Mouse (Mus musculus): ENCODE data around the gene Olfr1410.

Gene Olfr1410

GRCm38 (mm10) chr1:92605482-92605881 lies at the start of gene Olfr1410:
TSS of gene Olfr1410 (plus strand) at chr1:92605782.
- no peak for DNase-seq (ENCODE audit: low spot score)

GRCm38 (mm10) chr1:92571022-92571421 lies 34.6 kb upstream of the Olfr1410 start, which contains the start of gene Olfr1413:
TSS of gene Olfr1413 (plus strand) at chr1:92571322.
- no peak for DNase-seq (ENCODE audit: low spot score)

DNA sequence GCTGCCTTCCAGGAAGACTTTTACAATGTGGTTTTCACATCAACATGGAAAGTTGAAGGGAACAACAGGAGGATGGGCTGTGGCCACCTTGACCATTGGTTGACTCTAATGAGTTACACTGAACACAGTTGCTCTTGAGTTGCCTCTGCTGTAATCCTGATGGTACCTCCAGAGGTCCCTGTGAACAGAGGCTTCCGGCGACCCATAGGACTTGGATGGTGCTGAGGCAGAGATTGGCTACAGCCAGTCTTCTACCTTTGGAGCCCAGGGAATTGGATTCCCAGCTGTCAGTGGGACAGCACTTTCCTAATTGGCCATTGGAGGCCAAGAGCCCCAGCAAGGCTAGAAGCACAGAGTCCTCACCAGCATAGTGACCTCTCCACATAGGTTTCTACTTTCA lies 20.1 kb upstream of the Olfr1410 start, which contains the start of gene Olfr1412:
Gene Olfr1412, plus strand, starts transcription at position 301 of the 400 bp plus-strand sequence.
- DNase-seq (ENCODE audit: low spot score), result no peak

GRCm38 (mm10) chr1:92594111-92594510 lies 11.5 kb upstream of the Olfr1410 start, which contains the start of gene Olfr1411:
TSS of gene Olfr1411 (plus strand) at chr1:92594411.
- no peak for DNase-seq (ENCODE audit: low spot score)

- no peak for DNase-seq (ENCODE audit: low spot score)
Measured at GRCm38 (mm10) chr1:92596019-92596418, 9.6 kb upstream of the Olfr1410 start.

DNA sequence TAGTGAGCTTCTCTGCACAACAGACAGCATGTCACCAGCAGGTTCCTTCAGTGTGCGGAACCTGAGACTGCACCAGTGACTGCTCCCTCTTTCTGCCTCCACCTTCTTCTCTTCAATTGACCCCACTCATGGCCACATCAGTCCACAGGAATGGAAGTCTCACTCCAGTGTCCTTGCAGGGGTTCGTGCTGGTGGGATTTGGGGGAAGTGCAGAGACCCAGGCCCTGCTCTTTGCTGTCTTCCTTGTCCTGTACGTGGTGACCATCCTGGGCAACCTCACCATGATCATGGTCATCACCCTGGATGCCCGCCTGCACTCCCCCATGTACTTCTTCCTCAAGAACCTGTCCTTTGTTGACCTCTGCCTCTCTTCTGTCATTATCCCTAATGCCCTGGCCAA lies 2.1 kb downstream of the Olfr1410 start:
- no peak for DNase-seq (ENCODE audit: low spot score)

GRCm38 (mm10) chr1:92611008-92611407 lies 5.4 kb downstream of the Olfr1410 start:
- no peak for DNase-seq (ENCODE audit: low spot score)

DNA sequence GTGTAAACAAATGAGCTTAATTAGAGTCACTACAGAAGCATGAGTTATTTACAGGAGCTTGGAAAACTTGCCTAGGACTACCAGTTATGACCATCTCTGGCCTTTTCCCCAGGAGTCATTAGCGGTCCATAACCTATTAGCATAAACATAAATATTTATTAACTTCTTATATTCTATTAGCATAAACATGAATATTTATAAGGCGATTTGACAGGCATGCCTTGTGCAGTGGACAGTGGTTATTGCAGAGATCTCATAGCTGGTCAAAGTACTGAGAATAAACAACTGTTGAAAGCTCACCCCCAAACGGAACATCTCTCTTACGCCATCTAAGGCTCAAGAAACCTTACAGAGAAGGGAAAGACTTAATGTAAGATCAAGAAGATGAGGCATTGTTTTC lies 7.6 kb downstream of the Olfr1410 start:
- DNase-seq (ENCODE audit: low spot score), result no peak

- no peak for DNase-seq (ENCODE audit: low spot score)
Measured at GRCm38 (mm10) chr1:92614516-92614915, 8.9 kb downstream of the Olfr1410 start.

- no peak for DNase-seq (ENCODE audit: low spot score)
Measured at GRCm38 (mm10) chr1:92616046-92616445, 10.5 kb downstream of the Olfr1410 start.

- no peak for DNase-seq (ENCODE audit: low spot score)
Measured at GRCm38 (mm10) chr1:92617488-92617887, 11.9 kb downstream of the Olfr1410 start, which contains the start of gene Olfr12. TSS of gene Olfr12 (plus strand) at chr1:92617788.

DNA sequence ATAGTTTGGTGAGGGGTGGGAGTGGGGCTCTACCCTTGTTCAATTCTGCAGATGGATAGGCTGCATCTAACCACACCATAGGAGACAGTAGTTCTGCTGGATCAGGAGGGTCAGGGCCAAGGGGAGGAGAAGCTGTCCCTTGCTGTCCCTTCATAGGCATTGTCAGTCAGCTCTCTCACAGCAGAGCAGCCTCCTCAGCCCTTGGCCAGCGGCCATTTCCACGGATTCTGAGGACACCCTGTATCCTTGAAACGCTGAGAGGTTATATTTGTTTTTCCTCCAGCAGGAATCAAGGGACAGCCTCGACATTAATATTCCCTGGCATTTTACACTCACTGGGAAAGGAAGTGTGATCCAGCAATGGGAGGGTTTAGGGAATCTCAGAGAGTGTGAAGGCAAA lies 12.8 kb downstream of the Olfr1410 start:
- DNase-seq (ENCODE audit: low spot score), result no peak

- DNase-seq (ENCODE audit: low spot score), result no peak
Measured at GRCm38 (mm10) chr1:92628227-92628626, 22.6 kb downstream of the Olfr1410 start.

GRCm38 (mm10) chr1:92632196-92632595 lies 26.6 kb downstream of the Olfr1410 start:
- DNase-seq (ENCODE audit: low spot score), result no peak

GRCm38 (mm10) chr1:92632948-92633347 lies 27.4 kb downstream of the Olfr1410 start:
- no peak for DNase-seq (ENCODE audit: low spot score)

DNA sequence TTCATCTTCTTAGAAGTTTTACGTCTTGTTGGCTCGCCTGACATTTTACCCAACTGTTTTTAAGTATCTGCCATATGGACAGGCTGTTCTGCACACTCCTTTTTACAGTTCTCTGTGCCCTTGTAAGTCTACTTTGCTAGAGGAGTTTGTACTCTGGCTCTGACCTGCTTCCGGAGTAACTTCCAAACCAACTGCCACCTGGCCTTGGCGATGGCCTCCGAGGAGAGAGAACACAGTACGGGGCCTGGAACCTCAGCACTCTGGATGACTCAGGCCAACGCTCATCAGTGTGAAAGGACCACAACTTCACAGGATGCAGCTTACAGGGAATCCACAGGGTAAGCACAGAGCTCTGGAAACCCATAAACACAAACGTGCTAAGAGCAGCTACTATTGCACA lies 28.1 kb downstream of the Olfr1410 start:
- DNase-seq (ENCODE audit: low spot score), result no peak

DNA sequence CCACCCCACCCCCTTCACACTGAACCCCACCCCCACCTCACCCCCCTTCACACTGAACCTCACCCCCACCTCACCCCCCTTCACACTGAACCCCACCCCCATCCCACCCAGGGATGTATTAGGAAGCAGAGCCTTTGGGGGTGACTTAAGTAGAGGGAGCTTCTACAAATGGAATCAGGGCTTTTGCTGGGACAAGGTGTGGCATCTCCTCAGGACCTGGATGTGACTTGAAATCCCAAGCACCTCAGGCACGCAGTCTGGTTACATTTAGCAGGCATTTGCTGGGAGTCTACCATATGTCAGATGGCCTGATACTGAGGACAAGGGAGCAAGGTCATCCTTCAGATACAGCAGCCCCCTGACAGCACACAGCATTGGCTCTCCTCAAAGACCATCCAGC lies 29.0 kb downstream of the Olfr1410 start:
- DNase-seq (ENCODE audit: low spot score), result no peak

- no peak for DNase-seq (ENCODE audit: low spot score)
Measured at GRCm38 (mm10) chr1:92634976-92635599, 29.5 kb downstream of the Olfr1410 start.

DNA sequence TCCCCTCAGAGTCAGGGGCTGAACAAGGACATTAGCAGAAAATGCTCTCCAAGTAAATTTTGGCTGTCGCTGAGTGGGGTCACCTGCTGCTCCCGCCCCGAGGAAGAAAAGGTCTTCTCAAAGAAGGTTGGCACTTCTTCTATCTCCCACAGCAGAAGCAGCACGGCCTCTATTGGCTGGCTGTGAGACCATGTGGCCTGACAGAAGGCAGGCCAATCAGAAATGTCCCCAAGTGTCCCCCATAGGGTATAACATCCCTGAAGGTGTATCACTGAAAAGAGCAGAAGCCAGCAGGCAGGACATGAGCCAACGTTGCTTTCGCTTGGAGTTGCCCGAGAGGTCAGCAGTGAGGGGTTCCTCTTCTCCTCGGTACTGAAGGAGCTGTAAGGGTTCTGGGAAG lies 30.4 kb downstream of the Olfr1410 start:
- no peak for DNase-seq (ENCODE audit: low spot score)

- no peak for DNase-seq (ENCODE audit: low spot score)
Measured at GRCm38 (mm10) chr1:92636676-92637075, 31.1 kb downstream of the Olfr1410 start.

GRCm38 (mm10) chr1:92637501-92638172 lies 32.1 kb downstream of the Olfr1410 start:
- DNase-seq (ENCODE audit: low spot score), result no peak

GRCm38 (mm10) chr1:92638181-92638580 lies 32.6 kb downstream of the Olfr1410 start:
- DNase-seq (ENCODE audit: low spot score), result no peak

DNA sequence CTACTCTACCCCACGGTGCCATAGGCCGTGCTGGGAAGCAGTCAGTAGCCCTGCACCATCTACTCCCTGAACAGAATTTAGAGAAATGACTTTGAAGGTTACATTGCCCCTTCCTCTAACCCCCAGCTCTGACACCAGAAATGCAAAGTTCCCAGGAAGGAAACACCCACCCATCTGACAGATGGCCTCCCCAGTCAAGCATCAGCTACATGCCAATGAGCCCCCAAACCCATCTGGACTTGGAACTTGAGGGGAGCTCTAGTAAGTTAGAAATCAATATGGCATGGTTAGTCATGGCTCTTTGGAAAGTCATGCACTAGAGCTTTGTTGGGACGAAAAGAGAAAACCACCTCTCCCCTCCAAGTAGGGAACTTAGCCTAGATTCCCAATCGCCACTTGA lies 33.2 kb downstream of the Olfr1410 start:
- DNase-seq (ENCODE audit: low spot score), result no peak

- DNase-seq (ENCODE audit: low spot score), result no peak
Measured at GRCm38 (mm10) chr1:92640393-92640792, 34.8 kb downstream of the Olfr1410 start.
